Mouse (Mus musculus): ENCODE measurements around the gene Nlgn2.

DNA sequence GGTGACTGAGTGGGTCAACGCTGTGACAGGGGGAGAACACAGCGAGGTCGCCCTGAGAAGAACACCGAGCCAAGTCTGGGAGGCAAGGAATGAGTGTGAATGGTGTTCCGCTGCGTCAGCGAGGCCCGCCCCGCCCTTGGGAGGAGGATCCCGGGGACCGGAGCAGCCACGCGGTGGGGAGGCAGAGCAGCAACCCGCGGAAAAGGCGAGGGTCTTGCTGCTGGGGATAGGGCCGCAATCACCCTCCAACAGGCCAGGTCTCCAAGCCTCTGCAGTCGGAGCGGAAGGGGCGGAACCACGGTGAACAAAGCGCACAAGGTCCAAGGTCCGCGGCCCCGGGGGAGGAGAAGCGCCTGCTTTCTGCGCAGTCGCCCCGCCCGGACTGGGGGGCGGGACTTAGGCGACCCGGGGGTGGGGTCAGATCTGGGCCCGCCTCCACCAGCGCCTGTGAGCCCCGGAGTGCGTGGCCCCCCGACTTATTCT is 8.7 kb upstream of the Nlgn2 start, which contains the start of gene Plscr3:
- TF ChIP-seq CTCF (IDR thresholded peaks at IDR 0.05; ENCODE audit: low read depth, low read length) (no peak), POLR2A (IDR thresholded peaks at IDR 0.05; ENCODE audit: borderline replicate concordance, low read depth, low read length) (no peak)
